Mouse (Mus musculus) cerebellum, postnatal 4 days (tissue): ENCODE results near the gene As3mt.
"Not testable (repeated sequence)": the region's sequence is repeated elsewhere in the genome, so short reads cannot be mapped to it uniquely, and the experiment has no call there.

Source experiments
- DNase-seq, 2 experiments: peaks; one replicate each; pipeline ENCODE4 v3.0.0; 2022; ENCODE audit warnings: low spot score in 2 of 2, mixed read lengths in 1 of 2

Gene As3mt

GRCm38 (mm10) chr19:46699011-46699481 lies 8.2 kb upstream of the As3mt start:
- DNase-seq = peak in 1 of 2 experiments; percentile 17

GRCm38 (mm10) chr19:46701156-46701555 lies 6.1 kb upstream of the As3mt start:
- DNase-seq = no peak

GRCm38 (mm10) chr19:46705779-46706495 lies 1.3 kb upstream of the As3mt start:
- no peak for DNase-seq

- no peak for DNase-seq
Measured at GRCm38 (mm10) chr19:46706540-46707295, 540 bp upstream of the As3mt start.

- no peak for DNase-seq
Measured at GRCm38 (mm10) chr19:46710614-46711013, 3.4 kb downstream of the As3mt start.

GRCm38 (mm10) chr19:46714234-46714633 lies 7.0 kb downstream of the As3mt start:
- no peak for DNase-seq

GRCm38 (mm10) chr19:46715016-46715415 lies 7.8 kb downstream of the As3mt start:
- no peak for DNase-seq

GRCm38 (mm10) chr19:46718150-46718549 lies 10.9 kb downstream of the As3mt start:
- DNase-seq = no peak

- DNase-seq = no peak
Measured at GRCm38 (mm10) chr19:46724411-46724810, 17.2 kb downstream of the As3mt start.

- DNase-seq = no peak
Measured at GRCm38 (mm10) chr19:46726142-46726541, 18.9 kb downstream of the As3mt start.

GRCm38 (mm10) chr19:46727140-46727736 lies 20.0 kb downstream of the As3mt start:
- DNase-seq = peak in 1 of 2 experiments; percentile 15

GRCm38 (mm10) chr19:46727945-46728540 lies 20.8 kb downstream of the As3mt start:
- DNase-seq = no peak

- no peak for DNase-seq
Measured at GRCm38 (mm10) chr19:46728909-46729308, 21.7 kb downstream of the As3mt start.

- no peak for DNase-seq
Measured at GRCm38 (mm10) chr19:46731351-46731750, 24.1 kb downstream of the As3mt start.

- DNase-seq = not testable (repeated sequence)
Measured at GRCm38 (mm10) chr19:46732673-46733072, 25.4 kb downstream of the As3mt start.

- DNase-seq = no peak
Measured at GRCm38 (mm10) chr19:46733626-46734025, 26.4 kb downstream of the As3mt start.

GRCm38 (mm10) chr19:46735241-46735640 lies 28.0 kb downstream of the As3mt start:
- DNase-seq = no peak

- DNase-seq = no peak
Measured at GRCm38 (mm10) chr19:46737106-46737505, 29.8 kb downstream of the As3mt start.

GRCm38 (mm10) chr19:46740341-46741008 lies 33.2 kb downstream of the As3mt start:
- peak; percentile 46 to 72 for DNase-seq

- no peak for DNase-seq
Measured at GRCm38 (mm10) chr19:46741574-46741973, 34.3 kb downstream of the As3mt start.

GRCm38 (mm10) chr19:46744681-46745080 lies 37.4 kb downstream of the As3mt start:
- DNase-seq = no peak

- DNase-seq = no peak
Measured at GRCm38 (mm10) chr19:46747799-46748198, 40.5 kb downstream of the As3mt start.
